Mouse (Mus musculus) CH12.LX (cell line): ENCODE results near the gene Wdr4.

Source experiments
- CTCF ChIP-seq, 2 experiments: IDR thresholded peaks in 1 of 2; conservative IDR thresholded peaks in 1 of 2; 2 replicates each; pipeline ENCODE4 v1.5.1; 2011 to 2012; ENCODE audit warnings: low read depth in 2 of 2, low read length in 2 of 2, improper control_type of control experiment in 1 of 2, inconsistent platforms in 1 of 2, mild to moderate bottlenecking in 1 of 2, moderate library complexity in 1 of 2
- EP300 ChIP-seq: IDR thresholded peaks from 2 replicates; pipeline ENCODE4 v1.6.1; 2011; ENCODE audit warnings: low read length, improper control_type of control experiment
- MAFK ChIP-seq: IDR thresholded peaks from 2 replicates; pipeline ENCODE4 v1.6.1; 2011; ENCODE audit warnings: low read length, improper control_type of control experiment; ENCODE audit not compliant: insufficient replicate concordance
- MAX ChIP-seq: IDR thresholded peaks from 2 replicates; pipeline ENCODE4 v1.6.1; 2011; ENCODE audit warnings: low read length, improper control_type of control experiment
- MEF2A ChIP-seq: IDR thresholded peaks from 2 replicates; pipeline ENCODE4 v1.6.1; 2014; ENCODE audit warnings: low read depth, mild to moderate bottlenecking, inconsistent platforms, low read length, improper control_type of control experiment, borderline replicate concordance
- NELFE ChIP-seq: IDR thresholded peaks from 2 replicates; pipeline ENCODE4 v1.6.1; 2011; ENCODE audit warnings: low read depth, low read length, improper control_type of control experiment
- POLR2A ChIP-seq: IDR thresholded peaks from 2 replicates; pipeline ENCODE4 v1.6.1; 2011; ENCODE audit warnings: low read depth, mild to moderate bottlenecking, improper control_type of control experiment, low read length
- USF1 ChIP-seq: IDR thresholded peaks from 2 replicates; pipeline ENCODE4 v1.6.1; 2014; ENCODE audit warnings: low read depth, mild to moderate bottlenecking, inconsistent platforms, low read length, improper control_type of control experiment
- USF2 ChIP-seq: conservative IDR thresholded peaks from 2 replicates; pipeline ENCODE4 v1.6.1; 2011; ENCODE audit warnings: low read depth, low read length, improper control_type of control experiment
- ZMIZ1 ChIP-seq: IDR thresholded peaks from 2 replicates; pipeline ENCODE4 v1.6.1; 2012; ENCODE audit warnings: low read depth, mild to moderate bottlenecking, inconsistent platforms, low read length, improper control_type of control experiment
- ZNF384 ChIP-seq: IDR thresholded peaks from 2 replicates; pipeline ENCODE4 v1.6.1; 2012; ENCODE audit warnings: low read depth, low read length, improper control_type of control experiment, inconsistent platforms

DNA sequence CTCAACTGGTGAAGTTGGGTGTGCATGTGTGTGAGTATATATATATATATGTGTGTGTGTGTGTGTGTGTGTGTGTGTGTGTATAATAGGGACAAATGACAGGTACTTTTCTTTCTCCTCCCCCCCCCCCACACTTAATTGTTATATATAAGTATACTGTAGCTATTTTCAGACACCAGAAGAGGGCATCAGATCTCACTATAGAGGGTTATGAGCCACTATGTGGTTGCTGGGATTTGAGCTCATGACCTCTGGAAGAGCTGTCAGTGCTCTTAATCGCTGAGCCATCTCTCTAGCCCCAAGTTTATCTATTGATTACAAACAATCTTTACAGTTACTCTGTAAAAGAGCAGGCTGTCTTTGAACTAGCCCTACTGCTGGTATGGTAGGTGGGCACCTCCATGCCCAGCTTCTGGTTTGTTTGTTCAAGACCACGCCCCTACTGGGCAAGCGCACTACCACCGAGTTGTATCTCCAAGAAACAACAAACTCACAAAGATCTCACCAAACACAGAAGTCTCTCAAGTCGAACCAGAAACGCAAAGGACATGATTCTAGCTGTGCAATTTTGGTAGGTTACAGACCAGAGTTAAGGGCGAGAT is 335 bp downstream of the Wdr4 start:
- peak in 1 of 2 experiments; percentile 35; a peak in 2 of 4 replicates for TF ChIP-seq CTCF (conservative IDR thresholded peaks at IDR 0.05 in 1 of 2, IDR thresholded peaks at IDR 0.05 in 1 of 2; ENCODE audit: low read depth in 2 of 2, low read length in 2 of 2)
- TF ChIP-seq MAX: no peak
- TF ChIP-seq POLR2A: no peak
- no peak for TF ChIP-seq ZNF384
- TF ChIP-seq USF1: no peak
- no peak for TF ChIP-seq ZMIZ1
- TF ChIP-seq EP300: no peak
- no peak for TF ChIP-seq MEF2A
- TF ChIP-seq MAFK: no peak
- TF ChIP-seq USF2: no peak
- no peak for TF ChIP-seq NELFE
